Mouse (Mus musculus) kidney, adult 11 months (tissue): ENCODE data around the gene Qrich2.

Experiments used
- DNase-seq: peaks from one replicate; pipeline ENCODE4 v3.0.0; 2022

Gene Qrich2

DNA sequence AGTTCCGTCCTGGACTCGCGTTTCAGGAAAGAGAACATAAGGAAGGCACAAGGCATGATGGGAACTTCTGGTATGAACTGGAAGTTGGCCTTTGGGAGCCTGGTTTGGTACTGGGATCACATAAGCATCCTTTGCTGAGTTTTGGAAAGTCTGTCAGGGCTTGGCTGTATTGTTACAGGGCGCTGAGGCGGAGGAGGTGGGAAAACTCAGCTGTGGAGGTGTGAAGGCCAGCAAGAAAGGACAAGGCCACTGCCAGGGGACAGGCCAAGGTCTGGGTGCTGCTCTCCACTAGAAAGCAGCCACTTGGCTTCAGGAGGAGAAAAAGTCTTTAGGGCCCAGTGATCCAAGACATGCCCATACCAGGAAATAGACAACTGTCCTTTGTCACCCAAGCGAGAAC, 22.7 kb downstream of the Qrich2 start:
- DNase-seq: no peak

DNA sequence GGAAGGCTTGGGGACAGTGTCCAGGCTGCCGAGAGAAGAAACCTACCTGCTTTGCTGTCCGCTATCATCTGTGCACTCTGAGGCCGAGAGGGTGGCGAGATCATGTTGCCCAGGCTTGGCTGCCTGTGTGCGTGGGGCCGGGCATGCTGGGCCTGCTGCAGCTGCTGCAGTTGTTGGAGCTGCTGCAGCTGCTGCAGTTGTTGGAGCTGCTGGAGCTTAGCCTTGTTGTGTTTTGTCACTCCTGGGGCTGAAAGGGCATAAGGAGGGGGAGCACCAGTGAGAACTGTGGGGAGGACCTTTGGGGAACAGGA, 23.2 kb downstream of the Qrich2 start:
- no peak for DNase-seq

DNA sequence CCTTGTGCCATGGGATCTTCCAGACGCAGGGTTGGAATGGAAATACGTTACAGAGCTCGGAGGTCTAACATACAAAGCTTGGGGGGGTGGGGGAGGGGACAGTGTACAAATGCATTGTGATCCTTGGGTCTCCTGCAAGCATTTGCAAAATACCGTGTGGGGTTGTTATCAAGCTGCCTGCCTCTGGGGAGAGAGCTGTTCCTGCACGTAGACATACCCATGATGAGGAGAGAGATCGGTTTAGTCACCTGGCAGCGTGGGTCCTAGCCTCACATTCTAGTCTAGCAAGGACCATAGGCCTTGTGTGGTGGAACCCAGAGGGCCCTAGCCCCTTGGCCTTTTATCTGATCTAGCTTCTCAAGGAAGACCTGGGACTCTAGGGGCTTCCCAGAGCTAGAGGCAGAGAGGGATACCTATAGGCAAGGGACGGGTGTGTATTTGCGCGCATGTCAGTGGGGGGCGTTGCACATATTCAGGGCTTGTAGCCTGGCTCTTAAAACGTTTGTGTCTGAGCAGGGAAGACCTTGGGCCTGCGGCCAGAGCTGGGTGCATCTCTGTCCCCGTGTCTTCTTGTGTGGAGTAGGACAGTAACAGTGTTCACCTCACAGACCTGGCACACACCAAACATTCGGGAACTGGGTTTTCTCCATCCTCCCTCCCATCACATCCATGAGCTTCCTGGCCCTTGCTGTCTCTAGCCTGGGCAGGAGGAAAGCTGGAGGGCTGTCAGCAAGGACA, 23.7 kb downstream of the Qrich2 start:
- DNase-seq: no peak

DNA sequence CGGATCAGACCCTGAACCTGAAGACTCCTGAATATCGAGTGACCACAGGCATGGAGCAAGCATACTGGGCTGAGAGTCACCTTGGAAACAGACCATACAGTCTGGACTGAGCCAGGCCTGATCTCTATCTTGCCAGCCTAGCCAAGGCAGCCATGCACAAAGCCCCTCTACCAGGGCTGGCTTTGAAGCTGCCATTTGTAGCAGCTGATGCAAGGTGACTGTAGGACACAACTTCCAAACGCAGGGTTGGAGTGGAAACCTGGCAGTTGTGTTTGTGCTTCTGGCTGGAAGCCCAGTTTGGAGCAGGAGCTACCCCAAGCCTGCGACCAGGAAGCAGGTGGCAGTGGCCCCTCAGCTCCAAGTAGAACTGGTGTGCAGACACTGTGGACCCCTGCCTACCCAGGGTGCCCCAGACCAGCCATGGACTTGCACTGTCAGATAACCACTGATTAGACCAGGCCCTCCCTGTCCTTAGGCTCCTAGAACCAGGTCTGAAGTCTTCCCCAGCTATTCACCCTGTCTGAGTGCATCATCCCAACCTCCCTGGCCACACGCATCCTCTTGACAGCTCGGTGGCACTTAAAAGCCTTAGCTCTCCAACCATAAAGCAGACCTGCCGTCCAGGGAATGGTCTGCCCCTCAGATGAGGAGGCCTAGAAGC, 25.5 kb downstream of the Qrich2 start:
- no peak for DNase-seq

DNA sequence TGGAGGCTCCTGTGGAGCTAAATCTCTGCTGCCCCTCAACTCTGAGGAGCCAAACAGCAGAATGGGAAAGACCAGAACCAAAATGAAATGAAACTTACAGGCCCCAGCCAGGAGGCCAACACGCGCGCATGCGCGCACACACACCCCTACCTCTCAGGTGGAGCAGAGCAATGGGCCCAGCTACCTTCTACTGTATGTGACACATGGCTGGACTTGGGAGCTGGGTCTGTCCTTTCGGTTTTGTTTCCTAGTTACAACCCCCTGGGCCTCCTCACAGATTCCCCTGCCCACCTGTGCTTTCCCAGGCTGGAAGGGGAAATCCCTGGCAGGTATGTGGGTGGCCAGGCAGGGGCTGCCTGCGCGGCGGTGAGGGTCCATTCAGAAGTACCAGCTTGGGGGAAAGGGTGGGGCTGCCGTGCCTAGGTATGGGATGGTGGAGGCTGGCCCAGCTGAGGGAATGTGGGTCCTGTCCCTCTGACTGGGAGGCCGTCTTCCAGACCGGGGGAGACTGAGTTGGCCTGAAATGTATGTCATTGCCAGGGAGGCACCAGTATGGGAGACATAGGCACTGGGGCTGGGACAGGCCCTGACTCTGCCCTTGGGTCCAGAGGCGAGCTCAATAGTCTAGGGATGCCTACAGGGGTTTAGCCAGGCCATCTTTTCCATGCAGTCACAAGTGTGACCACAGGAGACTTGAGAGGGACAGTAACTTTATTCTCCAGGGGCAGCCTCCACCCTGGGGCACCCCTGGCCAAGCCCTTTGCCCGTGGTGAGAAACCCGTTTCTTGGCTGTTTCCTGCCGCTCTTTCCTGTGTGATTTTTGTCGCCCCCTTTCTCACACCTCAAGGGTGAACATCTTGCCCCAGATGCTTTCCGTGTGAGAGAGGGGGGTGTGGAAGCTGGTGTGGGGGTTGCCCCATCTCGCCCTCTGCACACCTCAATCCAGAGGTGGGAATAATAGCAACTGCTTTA, 26.5 kb downstream of the Qrich2 start:
- DNase-seq: no peak

DNA sequence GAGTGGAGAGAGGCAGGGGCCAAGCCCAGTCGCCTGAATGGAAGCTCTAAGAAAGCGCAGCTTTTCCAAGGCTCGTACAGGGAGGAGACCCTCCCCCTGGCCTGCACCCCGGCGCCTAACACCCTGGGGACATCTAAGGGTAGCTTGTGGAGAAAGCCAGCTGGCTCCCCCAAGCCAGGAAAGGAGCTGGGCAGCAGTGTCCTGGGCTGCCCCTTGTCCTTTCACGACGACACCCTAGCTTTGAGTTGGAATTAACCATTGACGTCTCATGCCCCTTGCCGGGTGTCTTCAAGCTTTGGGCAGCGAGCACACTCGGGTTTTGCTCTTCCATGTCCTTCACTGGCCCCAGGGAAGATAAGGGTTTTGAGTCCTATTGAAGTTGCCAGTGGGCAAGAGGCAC, 28.5 kb downstream of the Qrich2 start:
- no peak for DNase-seq

DNA sequence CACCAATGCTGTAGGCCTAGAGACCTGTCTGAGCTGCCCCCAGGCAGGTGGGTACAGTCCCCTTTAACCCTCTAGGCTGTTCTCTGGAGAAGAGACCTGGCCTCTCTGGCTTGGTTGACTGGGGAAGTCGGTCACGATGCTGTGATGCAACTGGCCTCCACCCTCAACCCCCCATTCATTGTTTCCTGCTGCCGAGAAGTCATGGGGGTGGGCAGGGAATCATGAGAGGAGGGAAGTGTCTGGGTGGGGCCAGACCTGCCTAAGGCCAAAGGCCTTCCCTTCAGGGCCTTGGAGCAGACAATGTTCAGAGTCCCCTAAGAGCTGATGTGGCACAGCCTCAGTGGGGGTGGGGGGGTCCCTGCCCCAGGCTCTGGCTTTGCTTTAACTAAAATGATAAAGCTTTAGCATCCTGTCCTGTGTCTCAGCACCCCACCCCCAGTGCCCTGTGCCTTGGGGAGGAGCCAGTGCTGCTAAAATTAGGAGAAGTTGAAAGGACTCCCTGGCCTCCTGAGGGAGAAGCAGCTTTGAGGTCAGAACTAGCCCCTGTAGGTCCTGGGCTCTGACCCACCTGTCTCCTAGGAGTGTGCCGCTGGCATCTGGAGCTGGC, 29.2 kb downstream of the Qrich2 start:
- DNase-seq: peak; percentile 61

DNA sequence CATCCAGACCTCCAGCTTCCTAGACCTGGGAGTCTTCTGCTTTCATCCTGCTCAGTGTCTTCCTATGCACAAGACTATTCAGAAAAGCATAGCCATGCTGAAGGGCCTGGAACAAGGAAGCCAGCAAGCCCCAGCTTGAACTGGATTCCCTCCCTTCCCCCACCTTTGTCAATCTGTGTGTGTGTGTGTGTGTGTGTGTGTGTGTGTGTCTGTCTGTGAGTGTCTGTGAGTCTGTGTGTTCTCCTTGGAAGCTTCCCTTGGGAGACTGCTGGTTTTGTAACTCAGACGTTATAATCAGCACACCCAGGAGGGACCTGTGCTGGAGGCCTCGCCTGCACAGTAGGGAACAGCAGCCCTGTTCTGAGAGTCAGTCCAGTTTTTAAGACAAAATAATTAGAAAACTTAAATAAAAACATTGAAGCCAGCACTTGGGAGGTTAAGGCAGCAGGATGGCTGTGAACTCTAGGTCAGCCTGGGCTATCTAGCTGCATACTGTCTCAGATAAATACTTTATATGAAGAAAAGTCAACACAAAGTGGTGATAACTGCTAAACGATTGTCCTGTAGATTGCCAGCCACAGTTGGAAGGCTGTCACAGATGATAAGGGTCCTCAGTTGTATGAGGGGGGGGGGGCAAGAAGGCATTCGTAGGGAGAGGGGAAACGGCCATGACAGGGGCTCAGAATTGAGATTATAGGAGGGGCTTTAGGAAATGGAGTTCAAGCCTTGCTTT, 29.9 kb downstream of the Qrich2 start:
- no peak for DNase-seq

DNA sequence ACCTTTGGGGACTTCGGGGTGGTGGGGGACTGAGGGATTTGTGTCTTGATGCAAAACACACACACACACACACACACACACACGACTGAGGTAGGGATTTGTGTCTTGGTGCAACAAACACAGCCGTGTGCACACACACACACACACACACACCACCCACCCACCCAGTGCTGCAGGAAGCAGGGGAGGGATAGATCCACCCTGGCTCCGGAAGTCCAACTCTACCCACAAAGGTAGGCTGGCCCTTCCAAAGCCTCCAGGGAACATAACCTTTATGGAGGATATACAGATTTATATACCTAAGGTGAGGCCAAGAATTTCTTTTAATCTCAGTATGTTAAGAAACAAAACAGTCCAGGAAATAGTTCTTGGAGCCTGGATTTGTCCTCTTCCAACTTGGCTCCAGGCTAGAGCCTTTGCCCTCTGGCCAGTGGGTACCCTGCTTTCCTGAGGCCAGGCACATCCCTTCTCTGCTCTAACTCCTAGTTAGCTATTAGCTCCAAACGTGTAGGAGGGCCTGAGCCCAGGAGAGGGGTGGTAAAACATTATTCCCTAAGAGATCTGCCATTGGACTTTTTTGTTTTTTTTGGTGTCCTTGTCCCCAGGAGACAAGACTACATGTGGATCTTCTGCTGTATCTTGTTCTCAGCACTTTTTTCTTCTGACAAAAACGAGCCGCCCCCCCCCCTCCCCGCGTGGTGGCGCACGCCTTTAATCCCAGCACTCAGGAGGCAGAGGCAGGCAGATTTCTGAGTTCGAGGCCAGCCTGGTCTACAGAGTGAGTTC, 30.9 kb downstream of the Qrich2 start:
- DNase-seq: peak; percentile 78

DNA sequence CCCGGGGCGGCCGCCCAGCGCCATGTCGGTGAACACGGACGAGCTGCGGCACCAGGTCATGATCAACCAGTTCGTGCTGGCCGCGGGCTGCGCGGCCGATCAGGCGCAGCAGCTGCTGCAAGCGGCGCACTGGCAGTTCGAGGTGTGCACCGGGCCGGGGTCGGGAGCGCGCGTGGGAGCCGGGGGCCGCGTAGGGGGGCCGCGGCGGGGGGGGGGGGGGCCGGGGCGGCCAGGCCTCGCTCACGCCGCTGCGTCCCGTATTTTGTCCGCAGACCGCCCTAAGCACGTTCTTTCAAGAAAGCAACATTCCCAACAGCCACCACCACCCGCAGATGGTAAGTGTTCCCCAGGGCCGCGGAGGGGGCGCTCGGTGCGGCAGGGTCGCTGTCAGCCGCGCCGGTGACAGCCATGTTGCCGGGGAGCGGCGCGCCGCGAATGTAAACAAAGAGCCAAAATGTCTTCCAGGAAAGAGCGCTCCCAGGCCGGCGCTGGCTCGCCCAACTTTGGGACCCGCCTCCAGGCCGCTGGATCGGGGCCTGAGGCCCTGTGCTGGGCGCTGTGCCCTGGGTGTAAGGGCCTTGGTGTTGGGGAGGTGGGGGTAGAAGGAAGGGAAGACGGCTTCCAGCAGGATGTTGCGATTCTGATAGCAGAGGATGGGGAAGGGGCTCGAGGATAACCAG, 31.6 kb downstream of the Qrich2 start:
- peak; percentile 58 for DNase-seq

DNA sequence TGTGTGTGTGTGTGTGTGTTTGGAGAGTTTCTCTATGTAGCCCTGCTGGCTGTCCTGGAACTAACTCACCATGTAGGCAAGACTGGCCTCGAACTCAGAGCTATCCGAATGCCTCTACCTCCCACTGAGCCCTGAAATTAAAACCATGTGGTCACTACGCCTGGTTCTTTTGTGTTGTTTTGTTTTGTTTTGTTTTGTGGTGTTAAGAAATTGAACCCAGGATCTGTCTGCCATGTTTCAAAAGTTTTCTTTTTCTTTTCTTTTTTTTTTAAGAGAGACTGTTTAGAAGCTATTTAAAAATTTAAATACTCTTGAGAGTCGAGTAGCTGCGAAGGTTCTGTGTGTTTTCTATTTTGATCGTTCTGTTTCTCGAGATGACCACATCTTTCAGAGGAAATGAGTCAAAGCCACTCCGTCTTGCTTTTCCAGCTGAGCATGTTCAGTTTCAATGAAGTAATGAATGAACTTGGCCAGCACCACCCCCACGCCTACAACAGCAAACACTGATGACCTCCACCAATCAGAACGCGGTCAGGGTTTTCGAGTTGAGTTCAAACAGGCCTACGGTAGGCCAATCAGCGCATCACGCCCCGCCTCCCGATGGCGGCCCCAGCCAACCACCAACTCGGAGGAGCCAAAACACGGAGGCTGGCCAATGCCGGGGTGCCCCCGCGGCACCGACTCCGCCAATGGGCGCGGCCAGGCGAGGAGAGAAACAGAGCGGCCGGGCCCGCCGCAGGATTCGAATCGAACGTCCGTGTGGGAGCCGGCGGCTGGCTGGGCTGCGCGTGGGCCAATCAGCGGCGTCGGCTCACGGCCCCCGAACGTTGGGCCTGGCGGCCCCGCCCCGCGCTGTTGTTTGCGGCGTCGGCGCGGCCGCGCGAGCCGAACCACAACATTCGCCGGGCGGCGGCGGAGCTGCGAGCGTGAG, 32.4 kb downstream of the Qrich2 start, which contains the start of gene Ubald2:
Gene Ubald2 (plus strand): TSS at position 739 of the 931 bp plus-strand sequence.
- peak; percentile 100 for DNase-seq

DNA sequence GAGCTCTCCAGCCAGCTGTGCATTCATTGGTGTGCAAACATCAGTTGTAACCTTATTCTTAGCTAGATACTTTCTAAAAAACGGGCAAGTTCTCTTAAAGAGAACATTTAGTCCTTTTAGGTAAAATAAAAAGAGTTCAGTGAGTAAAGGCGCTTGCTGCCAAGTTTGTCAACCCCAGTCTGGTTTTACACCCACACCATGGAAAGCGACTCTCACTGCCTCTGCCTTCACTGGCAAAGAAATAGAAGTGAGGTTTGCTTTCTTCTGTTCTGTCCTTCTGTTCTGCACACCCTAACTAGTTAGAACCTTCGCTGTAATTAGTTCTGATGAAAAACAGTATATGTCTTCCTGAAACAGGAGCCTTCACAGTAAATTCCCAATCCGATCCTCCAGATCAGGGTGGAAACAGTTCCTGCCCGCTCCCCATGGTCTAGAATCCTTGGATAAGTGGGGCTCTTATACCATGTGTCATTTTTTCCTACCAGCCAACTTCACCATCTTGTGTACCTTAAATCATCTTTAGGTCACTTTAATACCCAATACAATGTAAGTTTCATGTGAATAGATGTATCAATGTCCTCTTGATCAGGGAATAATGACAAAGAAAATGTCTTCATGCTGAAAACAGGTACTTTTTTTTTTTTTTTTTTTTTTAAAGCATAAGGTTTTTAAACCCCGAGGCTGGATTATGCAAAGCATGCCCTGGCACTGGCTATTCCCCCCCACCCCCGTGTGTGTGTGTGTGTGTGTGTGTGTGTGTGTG, 33.3 kb downstream of the Qrich2 start:
- DNase-seq: no peak

DNA sequence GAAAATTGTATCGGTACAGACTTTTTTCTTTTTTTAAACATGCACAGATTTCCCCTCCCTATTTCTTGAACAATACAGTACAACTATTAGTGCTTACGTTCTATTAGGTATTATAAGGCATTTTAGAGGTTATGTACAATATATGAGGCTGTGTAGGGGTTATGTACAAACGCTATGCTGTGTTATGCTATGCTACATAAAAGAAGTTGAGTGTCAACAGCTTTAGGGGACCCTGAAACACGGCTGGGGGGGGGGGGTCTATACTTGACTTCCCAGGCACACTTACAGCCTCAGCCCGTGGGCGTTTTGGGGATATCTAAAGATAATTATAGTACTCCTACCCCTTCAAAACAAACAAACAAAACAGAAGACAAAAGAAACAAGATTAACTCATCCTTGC, 33.9 kb downstream of the Qrich2 start:
- DNase-seq: no peak

DNA sequence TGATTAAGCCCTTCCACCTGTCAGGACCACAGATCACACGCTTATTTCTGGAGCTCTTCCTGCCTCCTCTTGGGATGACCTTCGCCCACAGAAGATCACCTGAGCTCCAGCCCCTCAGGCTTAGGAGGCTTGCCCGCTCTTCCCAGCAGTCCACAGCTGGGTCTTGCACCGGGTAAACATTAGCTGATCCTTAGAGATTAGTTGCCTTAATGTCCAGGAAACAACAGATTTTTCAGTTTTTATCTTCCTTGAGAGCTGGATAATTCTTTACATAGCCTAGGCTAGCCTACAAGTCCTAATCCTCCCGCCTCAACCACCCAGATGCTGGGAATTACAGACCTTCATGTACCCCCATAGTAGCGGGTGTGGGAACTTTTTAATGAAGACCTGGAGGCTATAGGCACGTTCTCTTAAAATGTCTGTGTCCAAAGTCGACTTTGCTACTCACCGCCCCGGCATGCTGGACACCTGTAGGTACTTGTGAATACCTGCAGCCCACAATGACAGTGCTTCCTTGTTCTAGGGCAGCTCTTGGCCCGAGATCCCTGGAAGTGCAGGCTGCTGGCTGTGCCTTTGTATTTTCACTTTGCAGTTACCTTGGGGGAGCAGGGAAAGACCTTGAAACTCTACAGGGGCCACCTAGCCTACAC, 34.5 kb downstream of the Qrich2 start:
- DNase-seq: peak; percentile 66

DNA sequence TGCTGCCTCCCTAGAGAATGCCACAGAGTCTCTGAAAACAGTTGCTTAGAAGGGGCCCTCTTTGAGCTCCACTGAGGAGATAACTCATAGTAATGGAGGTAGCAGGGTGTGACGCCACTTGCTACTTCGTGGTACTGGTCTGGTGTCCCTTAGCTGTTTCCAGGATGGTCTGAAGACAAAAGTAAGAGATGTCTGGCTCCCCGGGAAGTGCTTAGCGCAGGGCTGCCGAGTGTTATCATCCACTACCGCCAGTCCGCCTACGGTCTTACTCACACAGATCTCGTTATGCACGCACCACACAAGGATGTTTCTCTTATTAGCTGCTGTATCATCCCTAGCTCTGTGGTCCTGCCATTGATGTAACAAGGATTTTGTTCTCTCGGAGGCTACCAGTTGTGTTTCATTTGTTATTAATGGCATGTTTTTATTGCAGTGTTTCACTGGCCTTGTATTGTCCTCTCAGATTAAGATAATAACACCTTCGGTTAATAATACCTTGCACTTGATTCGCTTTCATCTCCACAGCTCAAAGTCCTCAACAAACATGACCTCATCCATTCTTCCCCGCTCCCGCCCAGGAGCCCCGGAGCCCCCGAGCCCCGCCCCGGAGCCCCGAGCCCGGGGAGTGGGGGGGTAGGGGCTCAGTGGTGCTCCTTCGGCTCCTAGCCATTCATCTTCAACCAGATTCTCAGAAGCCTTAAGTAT, 35.2 kb downstream of the Qrich2 start:
- DNase-seq: no peak

DNA sequence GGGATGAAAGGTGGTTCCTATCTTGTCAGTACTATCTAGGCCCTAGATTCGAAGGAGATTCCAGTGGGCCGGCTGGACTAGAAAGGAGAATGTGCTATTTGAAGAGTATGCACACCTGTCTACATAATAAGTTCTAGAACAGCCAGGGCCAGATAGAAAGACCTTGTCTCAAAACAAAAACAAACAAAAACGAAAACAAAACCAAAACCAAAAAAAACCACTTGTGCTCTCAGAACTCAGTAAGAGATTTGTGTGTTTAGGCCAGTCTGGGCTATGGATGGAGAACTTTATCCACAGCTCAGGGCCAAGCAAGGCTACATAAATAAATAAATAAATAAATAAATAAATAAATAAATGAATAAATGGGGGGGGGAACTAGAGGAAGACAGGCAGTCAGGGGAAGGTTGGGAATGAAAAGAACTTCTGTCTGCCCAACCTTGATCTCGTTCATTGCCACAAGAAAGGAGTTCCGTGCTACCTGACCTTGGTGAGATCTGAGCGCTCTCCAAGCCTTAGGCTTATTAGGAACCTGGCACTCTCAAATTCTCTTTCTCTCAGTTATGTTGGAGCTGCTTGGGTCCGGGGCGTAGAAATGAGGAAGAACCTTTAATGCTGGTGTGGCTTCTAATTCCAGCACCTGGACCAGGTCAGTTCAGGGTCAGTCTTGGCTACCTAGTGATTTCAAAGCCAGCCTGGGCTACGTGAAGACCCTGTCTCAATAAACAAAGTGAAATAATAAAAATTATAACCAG, 36.0 kb downstream of the Qrich2 start:
- no peak for DNase-seq
